Mouse (Mus musculus): Measurements from ENCODE around the gene Csf3. TPM values are rescaled to one million over a fixed set of nuclear protein-coding genes. Genes with fewer than 3 reads are reported as not detected.
A peak's percentile ranks its signal among the peaks of the same experiment; 100 is the strongest.

Csf3 gene
- total and polyA plus RNA-seq, 3 experiments: 0.18 TPM; not detected in 2

GRCm38 (mm10) chr11:98693746-98694145 is 7.3 kb upstream of the Csf3 start:
- H3K4me1 ChIP-seq (ENCODE audit: control insufficient read depth in 1 of 2, insufficient read depth in 2 of 2, low read length in 2 of 2): no peaks in the 10 kb centered on the region
- no peak overlapping the region for H3K4me3 ChIP-seq (ENCODE audit: control insufficient read depth in 1 of 2, insufficient read depth in 1 of 2, low read depth in 2 of 2, low read length in 2 of 2)
- peaks cover 0 to 26% of the 10 kb centered on the region in 2 experiments; a peak in 2 of 4 replicates for H3K36me3 ChIP-seq (ENCODE audit: control insufficient read depth in 1 of 2, insufficient read depth in 2 of 2, low read length in 2 of 2)
- H3K27ac ChIP-seq (ENCODE audit: control insufficient read depth, low read depth, low read length): no peak overlapping the region
- no peaks in the 10 kb centered on the region for H3K27me3 ChIP-seq (ENCODE audit: control insufficient read depth in 1 of 2, insufficient read depth in 2 of 2, low read length in 2 of 2)
- TF ChIP-seq MAX (IDR thresholded peaks at IDR 0.05; ENCODE audit: low read length) (no peak), MAZ (IDR thresholded peaks at IDR 0.05; ENCODE audit: low read depth, low read length) (no peak), EP300 (IDR thresholded peaks at IDR 0.05; ENCODE audit: low read depth in 1 of 2, low read length in 2 of 2) (no peak), HCFC1 (IDR thresholded peaks at IDR 0.05; ENCODE audit: low read depth, low read length) (no peak), SMC3 (IDR thresholded peaks at IDR 0.05; ENCODE audit: low read depth, low read length) (no peak), MXI1 (IDR thresholded peaks at IDR 0.05; ENCODE audit: low read depth, low read length) (no peak), ZMIZ1 (IDR thresholded peaks at IDR 0.05; ENCODE audit: low read depth, low read length) (no peak), MEF2A (IDR thresholded peaks at IDR 0.05; ENCODE audit: extremely low read depth, insufficient replicate concordance, low read depth, low read length, poor library complexity, severe bottlenecking) (no peak), ELF1 (IDR thresholded peaks at IDR 0.05; ENCODE audit: low read depth, low read length) (no peak), MYC (IDR thresholded peaks at IDR 0.05; ENCODE audit: low read depth, low read length) (no peak), TCF12 (IDR thresholded peaks at IDR 0.05; ENCODE audit: low read depth, low read length) (no peak), ZC3H11A (IDR thresholded peaks at IDR 0.05; ENCODE audit: low read depth, low read length) (no peak), USF1 (IDR thresholded peaks at IDR 0.05; ENCODE audit: low read depth, low read length) (no peak)
- no peak for DNase-seq (ENCODE audit: low read depth, low spot score)
- H3K79me2 ChIP-seq (ENCODE audit: control insufficient read depth, insufficient read depth, low read length, poor library complexity): no peaks in the 10 kb centered on the region
- no peak overlapping the region for H3K9ac ChIP-seq (ENCODE audit: control insufficient read depth, low read depth, low read length, poor library complexity, severe bottlenecking)
- no peaks in the 10 kb centered on the region for H3K9me3 ChIP-seq (replicated peaks; ENCODE audit: insufficient read depth, low read length)

GRCm38 (mm10) chr11:98694301-98694700 is 6.8 kb upstream of the Csf3 start:
- Histone ChIP-seq H3K79me2 (ENCODE audit: control insufficient read depth, insufficient read depth, low read length, poor library complexity) (no peaks in the 10 kb centered on the region), H3K36me3 (ENCODE audit: control insufficient read depth in 1 of 2, insufficient read depth in 2 of 2, low read length in 2 of 2) (peaks cover 0 to 26% of the 10 kb centered on the region in 2 experiments; a peak in 2 of 4 replicates), H3K4me1 (ENCODE audit: control insufficient read depth in 1 of 2, insufficient read depth in 2 of 2, low read length in 2 of 2) (no peaks in the 10 kb centered on the region), H3K27ac (ENCODE audit: control insufficient read depth, low read depth, low read length) (no peak overlapping the region), H3K27me3 (ENCODE audit: control insufficient read depth in 1 of 2, insufficient read depth in 2 of 2, low read length in 2 of 2) (no peaks in the 10 kb centered on the region), H3K4me3 (ENCODE audit: control insufficient read depth in 1 of 2, insufficient read depth in 1 of 2, low read depth in 2 of 2, low read length in 2 of 2) (no peak overlapping the region), H3K9ac (ENCODE audit: control insufficient read depth, low read depth, low read length, poor library complexity, severe bottlenecking) (no peak overlapping the region), H3K9me3 (replicated peaks; ENCODE audit: insufficient read depth, low read length) (no peaks in the 10 kb centered on the region)
- no peak for TF ChIP-seq MAFK (IDR thresholded peaks at IDR 0.05; ENCODE audit: borderline replicate concordance, low read depth, low read length)
- TF ChIP-seq POLR2AphosphoS5 (IDR thresholded peaks at IDR 0.05; ENCODE audit: borderline replicate concordance, low read depth, low read length): no peak
- TF ChIP-seq MYB (IDR thresholded peaks at IDR 0.05; ENCODE audit: low read depth, low read length): no peak
- no peak for TF ChIP-seq ELF1 (IDR thresholded peaks at IDR 0.05; ENCODE audit: low read depth, low read length)
- no peak for TF ChIP-seq ZMIZ1 (IDR thresholded peaks at IDR 0.05; ENCODE audit: low read depth, low read length)
- no peak for TF ChIP-seq CTCF (IDR thresholded peaks at IDR 0.05 in 2 of 3, conservative IDR thresholded peaks at IDR 0.05 in 1 of 3; ENCODE audit: control insufficient read depth in 1 of 3, insufficient read depth in 1 of 3, low read depth in 2 of 3, low read length in 3 of 3, poor library complexity in 1 of 3, severe bottlenecking in 1 of 3)
- peak; percentile 16; the same call in 1 of the 2 replicates for TF ChIP-seq POLR2AphosphoS2 (IDR thresholded peaks at IDR 0.05; ENCODE audit: low read length)
- TF ChIP-seq MAX (IDR thresholded peaks at IDR 0.05; ENCODE audit: low read length): no peak
- TF ChIP-seq POLR2A (IDR thresholded peaks at IDR 0.05; ENCODE audit: control insufficient read depth in 1 of 2, insufficient read depth in 1 of 2, low read depth in 1 of 2, low read length in 2 of 2, poor library complexity in 1 of 2): 0 out of 4 replicates have a peak, but pooled peaks of 1 of the 2 experiments have one; percentile 3
- no peak for TF ChIP-seq NELFE (IDR thresholded peaks at IDR 0.05; ENCODE audit: low read depth, low read length)
- no peak for TF ChIP-seq MEF2A (IDR thresholded peaks at IDR 0.05; ENCODE audit: extremely low read depth, insufficient replicate concordance, low read depth, low read length, poor library complexity, severe bottlenecking)
- TF ChIP-seq MAZ (IDR thresholded peaks at IDR 0.05; ENCODE audit: low read depth, low read length): no peak
- TF ChIP-seq USF2 (IDR thresholded peaks at IDR 0.05; ENCODE audit: borderline replicate concordance in 1 of 2, insufficient read depth in 1 of 2, low read depth in 1 of 2, low read length in 2 of 2): no peak
- TF ChIP-seq MXI1 (IDR thresholded peaks at IDR 0.05; ENCODE audit: low read depth, low read length): no peak
- TF ChIP-seq GABPA (IDR thresholded peaks at IDR 0.05; ENCODE audit: low read depth, low read length): no peak
- no peak for TF ChIP-seq TAL1 (IDR thresholded peaks at IDR 0.05; ENCODE audit: low read length)
- TF ChIP-seq MYC (IDR thresholded peaks at IDR 0.05; ENCODE audit: low read depth, low read length): no peak
- no peak for DNase-seq (ENCODE audit: low read depth, low spot score)

Measured in MEL (cell line).